Comparison of ENCODE assay signal across 9 mouse cellular contexts in the genomic region with DNA sequence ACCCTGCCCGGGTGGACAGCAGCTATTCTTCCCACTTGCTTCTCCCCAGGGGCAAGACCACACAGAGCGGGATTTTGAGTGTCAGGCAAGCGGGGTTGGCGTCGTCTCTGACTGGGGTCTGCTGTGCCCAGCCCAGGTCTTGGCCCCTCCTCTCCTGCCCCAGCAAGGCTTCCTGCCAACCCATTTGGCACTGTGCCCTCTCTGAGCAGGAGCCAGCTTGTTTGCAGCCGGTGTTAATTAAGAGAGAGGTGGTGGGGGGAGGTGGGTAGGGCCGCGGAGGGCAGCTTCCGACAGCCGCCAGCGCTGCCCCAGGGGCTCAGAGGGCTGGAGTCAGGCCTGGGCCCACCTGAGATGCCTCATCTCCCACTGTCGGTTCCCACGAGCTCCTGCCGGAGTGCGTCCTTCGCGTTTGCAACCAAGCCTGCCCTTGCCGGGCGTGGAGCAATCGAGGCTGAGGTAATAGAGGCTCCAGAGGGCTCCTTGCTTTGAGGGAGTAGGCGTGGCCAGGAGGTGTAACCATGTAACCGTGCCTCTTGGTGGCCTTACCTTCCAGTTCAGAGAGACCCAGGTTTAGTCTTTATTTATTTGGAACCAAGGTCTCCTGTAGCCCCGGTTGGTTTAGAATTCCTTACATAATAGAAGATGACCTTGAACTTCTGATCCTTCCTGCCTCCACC. TPM values are rescaled to one million over a fixed set of nuclear protein-coding genes. Genes with fewer than 3 reads are reported as not detected.
DNase-seq lines count a peak whose midpoint lies in the region; ATAC-seq lines count a peak whose summit lies in the region.
"Had no signal": no experiment of that assay in that cellular context is flagged by ENCODE, and none has a peak within 500 bp of the region (broad histone marks: within the 10 kb centered on the region; RNA-seq: fewer than 3 reads in every experiment).

No protein-coding gene starts in this region.

- H3K27ac ChIP-seq in forebrain, embryonic 12.5 days: peak overlapping the region; percentile 15; the same call in 1 of the 2 replicates
- no peak overlapping the region for H3K27ac ChIP-seq in hindbrain, embryonic 14.5 days
- H3K27ac ChIP-seq: liver, embryonic 14.5 days had no signal

- peak; percentile 82 for ATAC-seq in forebrain, embryonic 12.5 days (ENCODE audit: low FRiP score)
- ATAC-seq in hindbrain, embryonic 14.5 days (ENCODE audit: low FRiP score): peak; percentile 71

- no peaks in the 10 kb centered on the region for H3K36me3 ChIP-seq in forebrain, embryonic 12.5 days (replicated peaks)
- H3K36me3 ChIP-seq in hindbrain, embryonic 14.5 days (replicated peaks; ENCODE audit: control insufficient read depth, insufficient read depth): no peaks in the 10 kb centered on the region

- H3K9me3 ChIP-seq in forebrain, embryonic 12.5 days: no peaks in the 10 kb centered on the region
- H3K9me3 ChIP-seq in hindbrain, embryonic 14.5 days (ENCODE audit: control insufficient read depth, low read length): no peaks in the 10 kb centered on the region

- H3K4me2 ChIP-seq in forebrain, embryonic 12.5 days: peak overlapping the region; percentile 31
- peak overlapping the region; percentile 6; the same call in 1 of the 2 replicates for H3K4me2 ChIP-seq in hindbrain, embryonic 14.5 days (replicated peaks)

- no peak overlapping the region for H3K4me3 ChIP-seq in forebrain, embryonic 12.5 days (replicated peaks)
- no peak overlapping the region for H3K4me3 ChIP-seq in hindbrain, embryonic 14.5 days (replicated peaks; ENCODE audit: low read length)

- WGBS in forebrain, embryonic 12.5 days: 5% methylated on average over 23 of the region's 23 CpGs
- WGBS in hindbrain, embryonic 14.5 days: 6% methylated on average over 23 of the region's 23 CpGs

- H3K27me3 ChIP-seq in forebrain, embryonic 12.5 days: peaks cover 65% of the 10 kb centered on the region
- H3K27me3 ChIP-seq in hindbrain, embryonic 14.5 days (ENCODE audit: control insufficient read depth, insufficient read depth, low read length): peaks cover 19% of the 10 kb centered on the region; the same call in 1 of the 2 replicates

- peaks cover 80% of the 10 kb centered on the region for H3K4me1 ChIP-seq in forebrain, embryonic 12.5 days
- peaks cover 34% of the 10 kb centered on the region for H3K4me1 ChIP-seq in hindbrain, embryonic 14.5 days (replicated peaks; ENCODE audit: control insufficient read depth, insufficient read depth, low read length)

- DNase-seq in urinary bladder, adult 18-20 months (ENCODE audit: low spot score in 2 of 2): peak; percentile 52 to 71
- no peak for DNase-seq in urinary bladder, postnatal 10 days (ENCODE audit: low spot score)
- DNase-seq in hindbrain, embryonic 14.5 days (ENCODE audit: low spot score): peak; percentile 89
- peak; percentile 61 for DNase-seq in layer of hippocampus, adult 9-11 months
- peak; percentile 61 for DNase-seq in lung, postnatal 14 days
- peak; percentile 73 for DNase-seq in right cerebral cortex, postnatal 25 days
- no peak for DNase-seq in gastrocnemius, adult 8-10 months (ENCODE audit: low spot score in 2 of 2)

- peak overlapping the region; percentile 9; the same call in 1 of the 2 replicates for H3K9ac ChIP-seq in forebrain, embryonic 12.5 days
- no peak overlapping the region for H3K9ac ChIP-seq in hindbrain, embryonic 14.5 days
- H3K9ac ChIP-seq: liver, embryonic 14.5 days had no signal

RNA-seq across cellular contexts. Expression of gene Otub1, which starts 23.7 kb away (rescaled TPM):
- polyA plus RNA-seq in forebrain, embryonic 12.5 days (2016; fragmentation: Nextera tagmentation; extraction: Ambion mirVana): 220 and 238 TPM in 2 replicates
- polyA plus RNA-seq in hindbrain, embryonic 14.5 days (2014; fragmentation: Nextera tagmentation; extraction: Ambion mirVana): 231 and 234 TPM in 2 replicates
- 10 to 100 TPM; 39.9 to 54.3 (median 43.5) TPM for total RNA-seq in gastrocnemius, adult 8-10 months (2022)

RNA-seq across cellular contexts. Expression of gene Cox8a, which starts 35.0 kb away (rescaled TPM):
- 781 and 789 TPM in 2 replicates for polyA plus RNA-seq in forebrain, embryonic 12.5 days (2016; fragmentation: Nextera tagmentation; extraction: Ambion mirVana)
- 1,225 and 1,275 TPM in 2 replicates for polyA plus RNA-seq in hindbrain, embryonic 14.5 days (2014; fragmentation: Nextera tagmentation; extraction: Ambion mirVana)
- total RNA-seq in gastrocnemius, adult 8-10 months (2022): 100 to 1,000 TPM in 1 of 4 experiments, 10 to 100 TPM in 3; 68.4 to 103 (median 82.9) TPM

RNA-seq across cellular contexts. Expression of gene Naa40, which starts 58.6 kb away (rescaled TPM):
- 90.0 and 92.2 TPM in 2 replicates for polyA plus RNA-seq in forebrain, embryonic 12.5 days (2016; fragmentation: Nextera tagmentation; extraction: Ambion mirVana)
- 67.6 and 69.1 TPM in 2 replicates for polyA plus RNA-seq in hindbrain, embryonic 14.5 days (2014; fragmentation: Nextera tagmentation; extraction: Ambion mirVana)
- 10 to 100 TPM in 3 of 4 experiments, 1 to 10 TPM in 1; 9.2 to 12.4 (median 11.2) TPM for total RNA-seq in gastrocnemius, adult 8-10 months (2022)

Comparison
In these comparisons a context has a peak if more than half of its experiments do, and no peak if none do; other contexts are left out.
1. DNase-seq: peak in urinary bladder, adult 18-20 months (2 of 2), hindbrain, embryonic 14.5 days (single experiment), layer of hippocampus, adult 9-11 months (single experiment), lung, postnatal 14 days (single experiment) and right cerebral cortex, postnatal 25 days (single experiment); none in urinary bladder, postnatal 10 days (single experiment) and gastrocnemius, adult 8-10 months (0 of 2).